Mouse (Mus musculus): ENCODE measurements at regions not wholly inside any gene's neighbourhood (a gene's known extent, or its start where the extent isn't known, plus 50 kb on each side); places are given as distances from the start of the nearest gene placed in this dataset.

DNA sequence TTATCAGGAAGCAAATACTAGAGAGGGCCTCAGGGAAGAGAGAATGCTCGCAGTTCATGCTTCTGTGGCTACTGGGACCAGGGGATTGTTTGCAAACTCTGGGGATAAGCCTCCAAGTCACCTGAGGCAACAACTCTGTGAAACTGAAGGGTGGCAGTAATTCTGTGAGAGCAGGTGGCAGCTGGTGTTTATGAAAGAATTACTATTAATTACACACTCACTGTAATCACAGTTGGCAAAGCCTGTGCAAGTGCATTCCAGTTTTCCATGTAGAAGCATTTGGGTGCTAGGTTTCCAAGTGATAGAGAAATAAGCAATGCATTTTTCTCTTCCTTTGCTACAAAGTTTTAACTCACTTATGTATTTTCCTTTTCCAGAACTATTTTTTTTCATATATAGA, 578.5 kb downstream of the Ets1 start:
- DNase-seq (ENCODE audit: low read depth, low spot score), result no peak

DNA sequence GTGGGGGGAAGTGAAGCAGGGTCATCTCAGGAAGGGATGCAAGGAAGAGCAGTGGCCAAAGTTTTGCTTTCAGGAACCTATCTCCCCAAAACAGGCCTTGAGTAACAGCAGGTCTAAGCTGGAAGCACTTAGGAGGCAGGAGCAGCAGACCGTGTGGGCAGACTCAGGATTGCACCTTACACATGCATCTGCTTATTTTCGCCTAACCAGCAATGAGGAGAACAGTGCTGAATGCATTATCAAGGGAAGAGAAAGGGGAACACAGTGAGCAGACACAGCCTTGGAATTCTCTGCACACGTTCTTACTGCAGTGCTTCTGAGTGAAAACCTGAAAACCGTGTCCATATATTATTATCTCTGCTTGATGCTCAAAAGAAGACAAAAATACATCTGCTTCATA, 585.0 kb downstream of the Ets1 start:
- DNase-seq (ENCODE audit: low read depth, low spot score), result no peak

DNA sequence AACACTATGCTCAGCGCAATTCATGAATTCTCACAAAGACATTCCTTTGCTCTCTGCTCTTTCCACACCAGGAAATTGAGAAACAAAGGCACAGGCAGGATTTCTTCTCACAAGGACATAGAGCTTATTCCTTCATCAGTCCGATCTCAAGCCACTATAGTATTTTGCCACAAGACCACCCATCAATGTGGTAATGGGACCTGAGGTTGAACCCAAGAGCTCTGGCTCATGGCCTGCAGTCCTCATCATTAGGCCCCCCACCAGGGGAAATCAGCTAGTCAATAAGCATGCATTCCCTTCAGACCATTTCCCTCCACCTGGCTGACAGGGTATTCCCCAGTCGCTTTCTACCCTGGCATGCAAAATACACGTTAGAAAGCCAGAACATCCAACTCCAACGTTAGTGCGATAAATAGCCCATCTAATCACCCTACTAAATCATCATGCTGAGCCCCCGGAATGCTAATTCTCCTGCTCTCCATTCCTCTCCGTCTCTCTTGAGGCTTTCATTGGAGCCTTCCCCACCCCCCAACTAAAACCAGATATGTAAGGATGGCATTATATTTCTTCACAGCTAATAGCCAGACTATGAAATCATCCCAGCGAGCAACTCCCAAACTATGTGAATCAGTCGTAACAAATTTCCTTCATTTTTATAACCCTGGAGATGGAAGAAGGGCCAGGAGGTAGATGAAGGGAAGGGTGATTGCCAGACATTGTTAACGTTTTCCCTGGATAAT, 586.2 kb downstream of the Ets1 start:
- no peak for DNase-seq (ENCODE audit: low read depth, low spot score)

DNA sequence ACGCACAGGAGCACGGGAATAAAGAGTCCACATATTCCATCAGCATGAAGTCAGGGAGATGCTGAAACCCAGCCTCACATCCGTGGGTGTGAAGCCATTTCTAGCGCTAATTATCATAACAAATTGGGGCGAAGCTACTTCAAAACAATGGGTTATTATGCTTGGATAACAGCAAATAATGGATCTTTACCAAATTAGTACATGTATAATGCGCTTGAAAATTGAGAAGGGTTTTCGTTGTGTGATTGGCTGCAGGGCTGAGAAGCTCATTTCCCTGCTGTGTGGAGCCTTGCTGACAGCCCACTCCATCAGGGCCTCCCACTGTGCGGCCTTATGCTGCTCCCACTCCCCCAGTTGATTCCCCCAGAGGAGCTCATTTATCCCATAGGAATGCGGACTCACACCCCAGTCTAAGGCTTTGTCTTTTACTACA, 597.7 kb downstream of the Ets1 start:
- no peak for DNase-seq (ENCODE audit: low read depth, low spot score)

DNA sequence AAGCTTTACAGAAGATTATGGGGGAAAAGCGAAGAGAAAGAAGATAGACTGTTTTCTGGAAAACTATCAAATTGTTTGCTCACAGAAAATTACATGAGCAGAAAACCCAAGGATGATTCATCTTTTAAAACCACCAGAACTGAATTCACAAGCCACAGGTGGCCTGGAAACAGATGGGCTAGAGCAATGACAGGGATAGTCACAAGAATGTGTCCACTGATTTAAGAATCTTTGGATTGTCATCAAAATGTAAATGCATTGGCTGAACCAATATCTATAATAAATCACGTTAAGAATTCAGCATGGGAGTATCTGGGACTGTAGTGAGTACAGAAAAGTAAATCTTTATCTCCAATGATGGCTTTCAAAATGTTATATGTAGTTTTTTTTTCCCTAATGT, 602.2 kb downstream of the Ets1 start:
- DNase-seq (ENCODE audit: low read depth, low spot score), result no peak

DNA sequence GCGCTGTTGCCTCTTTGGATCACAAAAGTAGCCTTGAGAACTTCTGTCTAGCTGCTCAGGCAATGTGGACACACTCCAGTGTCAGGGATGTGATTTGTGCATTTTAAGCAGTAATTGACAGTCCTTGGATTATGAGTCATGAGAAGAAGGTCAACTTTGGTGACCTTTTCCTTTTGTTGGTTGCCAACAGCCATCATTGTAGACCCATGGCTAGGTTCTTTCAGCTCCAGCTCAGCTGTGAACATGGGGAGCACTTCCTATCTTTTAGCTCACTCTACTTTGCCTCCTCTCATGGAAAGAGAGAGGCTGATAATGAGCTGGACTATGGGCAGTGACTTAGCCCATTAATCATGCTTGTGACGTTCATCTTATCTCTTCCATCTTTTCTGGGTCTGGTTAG, 602.8 kb downstream of the Ets1 start:
- no peak for DNase-seq (ENCODE audit: low read depth, low spot score)

DNA sequence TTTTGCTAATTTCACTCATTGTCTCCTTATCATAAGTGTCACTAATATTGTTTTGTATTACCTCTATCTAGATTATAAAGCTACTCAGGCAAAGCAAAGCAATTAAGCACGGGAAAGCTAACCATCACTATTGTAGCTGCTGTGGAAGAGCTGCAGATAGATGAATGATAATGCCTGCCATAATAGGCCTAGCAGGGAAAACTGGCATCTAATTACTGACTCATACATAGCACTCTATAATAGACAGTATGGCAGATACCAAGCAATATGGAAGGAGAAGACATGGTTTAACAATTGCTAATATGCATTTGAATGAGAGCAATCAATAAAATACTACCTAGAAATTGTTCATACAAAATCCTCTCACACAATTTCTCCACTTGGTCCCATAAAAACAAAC, 604.5 kb downstream of the Ets1 start:
- no peak for DNase-seq (ENCODE audit: low read depth, low spot score)

DNA sequence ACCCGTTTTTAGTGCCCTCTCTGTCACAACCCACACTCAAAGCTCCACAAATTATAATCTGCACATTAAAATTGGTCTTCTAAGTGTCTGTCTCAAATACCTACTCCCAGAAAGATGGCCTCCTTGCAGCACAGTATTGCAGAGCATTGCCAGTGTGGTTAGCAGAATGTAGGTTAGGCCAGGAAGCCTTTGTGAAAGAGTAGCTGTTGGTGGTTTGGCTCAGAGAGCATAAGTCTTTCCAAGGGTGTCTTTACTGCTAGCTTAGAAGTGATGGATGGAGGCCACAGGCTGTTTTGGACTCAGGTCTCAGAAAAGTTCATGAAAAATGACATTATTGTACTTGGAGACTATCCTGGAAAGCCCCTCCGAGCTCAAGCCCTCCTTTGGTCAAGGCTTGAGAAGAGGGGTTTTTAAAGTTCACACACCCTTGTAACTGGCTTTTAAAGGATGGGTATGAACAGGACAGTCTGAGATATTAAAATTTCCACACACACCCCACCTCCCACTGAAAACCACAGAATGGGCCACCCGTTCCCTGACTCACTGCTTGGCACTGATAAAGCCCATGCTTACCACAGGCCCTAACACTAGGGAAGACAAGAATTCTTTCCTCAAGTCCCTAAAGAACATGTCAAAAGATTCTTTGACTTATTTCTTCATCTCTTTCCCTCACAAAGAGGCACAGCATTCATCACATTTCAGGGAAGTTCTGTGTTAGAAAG, 605.1 kb downstream of the Ets1 start:
- no peak for DNase-seq (ENCODE audit: low read depth, low spot score)

DNA sequence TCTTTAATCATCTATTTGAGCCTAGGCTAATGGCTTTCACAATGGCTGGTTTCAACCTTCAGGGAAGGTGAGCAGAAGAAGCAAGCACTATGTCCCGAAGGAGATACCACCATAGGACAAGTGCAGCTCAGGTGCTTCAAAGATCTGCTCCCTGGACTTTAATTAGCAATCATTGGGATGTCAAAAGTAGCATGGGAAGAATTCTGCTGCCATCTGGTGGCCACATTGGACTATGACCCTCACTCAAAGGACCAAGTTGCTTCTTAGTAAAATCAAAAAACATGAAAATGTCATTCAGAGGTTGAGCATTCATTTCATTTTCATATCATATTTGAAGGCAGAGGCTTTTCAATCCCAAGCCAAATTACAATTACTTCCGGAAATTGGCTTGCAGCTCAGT, 610.9 kb downstream of the Ets1 start:
- no peak for DNase-seq (ENCODE audit: low read depth, low spot score)

DNA sequence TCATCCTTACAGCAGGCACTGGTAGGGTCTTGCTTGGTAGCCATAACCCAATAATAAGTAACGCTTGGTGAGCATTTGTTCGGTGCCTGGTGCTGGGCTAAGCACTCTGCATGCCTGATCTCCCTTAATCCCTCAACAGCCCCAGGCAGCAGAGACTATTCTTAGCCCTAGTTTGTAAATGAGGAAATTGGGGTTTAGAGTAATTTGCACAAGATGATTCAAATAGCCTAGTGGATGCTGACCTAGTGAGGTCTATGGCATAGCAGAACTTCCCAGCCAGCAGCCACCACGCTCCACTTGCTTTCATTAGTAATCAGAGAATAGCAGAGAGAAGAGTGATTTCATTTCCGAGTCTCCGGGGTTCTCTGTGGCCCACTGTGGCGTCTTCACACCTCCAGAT, 622.2 kb downstream of the Ets1 start:
- DNase-seq (ENCODE audit: low read depth, low spot score), result no peak

DNA sequence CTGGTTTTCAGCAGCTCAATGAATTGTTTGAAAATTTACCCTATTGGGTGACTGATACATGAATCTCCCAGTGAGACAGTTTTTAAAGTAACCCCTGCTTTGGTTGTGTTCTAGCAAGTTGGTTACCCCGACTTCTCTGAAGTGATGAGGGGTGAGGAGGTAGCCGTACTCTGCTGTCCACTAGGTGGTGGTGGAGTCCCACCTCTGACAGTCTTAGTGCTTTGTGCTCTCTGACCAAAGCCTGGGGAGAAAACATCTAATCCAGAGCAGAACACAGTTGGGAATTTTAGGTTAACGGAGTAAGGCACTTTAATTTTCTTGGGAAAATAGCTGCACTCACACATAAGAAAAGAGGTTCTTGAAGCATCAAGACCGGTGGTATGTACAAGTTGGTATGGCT, 624.1 kb downstream of the Ets1 start:
- DNase-seq (ENCODE audit: low read depth, low spot score), result peak; percentile 26

DNA sequence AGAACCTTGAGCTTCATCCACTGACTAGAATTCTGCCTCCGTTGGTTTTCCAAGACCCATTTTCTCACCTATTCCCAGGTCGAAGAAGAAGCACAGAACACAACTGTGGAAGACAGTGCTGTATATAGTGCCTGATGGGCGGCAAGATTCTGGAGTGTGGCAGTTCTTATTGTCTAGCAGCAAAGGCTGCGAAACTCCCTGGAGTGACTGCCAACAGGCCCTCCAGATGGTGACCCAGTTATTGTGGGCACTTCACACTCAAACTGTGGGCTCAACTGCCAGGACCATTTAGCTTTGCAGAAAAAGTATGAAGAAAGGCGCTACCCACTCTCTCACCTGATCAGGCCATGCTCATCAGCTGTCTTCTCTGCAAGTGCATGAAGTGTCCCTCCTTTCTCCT, 653.4 kb downstream of the Ets1 start:
- no peak for DNase-seq (ENCODE audit: low read depth, low spot score)

DNA sequence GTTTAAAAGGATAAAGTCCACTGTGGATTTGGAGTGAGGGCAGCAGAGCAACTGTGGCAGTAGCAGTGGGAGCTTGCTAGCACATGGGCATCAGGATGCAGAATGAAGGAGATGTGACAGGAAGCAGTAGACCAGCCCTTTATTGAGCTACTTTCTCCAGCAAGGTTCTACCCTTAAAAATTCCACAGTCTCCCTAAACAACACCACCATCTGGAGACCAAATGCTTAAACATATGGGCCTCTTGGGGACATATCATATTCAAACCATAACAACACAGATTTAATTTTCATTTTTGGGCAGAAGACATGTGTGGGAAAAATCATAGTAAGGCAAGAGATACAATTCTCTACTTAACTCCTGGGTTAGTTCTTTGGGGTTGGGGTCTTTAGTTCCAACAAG, 656.1 kb downstream of the Ets1 start:
- peak; percentile 30 for DNase-seq (ENCODE audit: low read depth, low spot score)

DNA sequence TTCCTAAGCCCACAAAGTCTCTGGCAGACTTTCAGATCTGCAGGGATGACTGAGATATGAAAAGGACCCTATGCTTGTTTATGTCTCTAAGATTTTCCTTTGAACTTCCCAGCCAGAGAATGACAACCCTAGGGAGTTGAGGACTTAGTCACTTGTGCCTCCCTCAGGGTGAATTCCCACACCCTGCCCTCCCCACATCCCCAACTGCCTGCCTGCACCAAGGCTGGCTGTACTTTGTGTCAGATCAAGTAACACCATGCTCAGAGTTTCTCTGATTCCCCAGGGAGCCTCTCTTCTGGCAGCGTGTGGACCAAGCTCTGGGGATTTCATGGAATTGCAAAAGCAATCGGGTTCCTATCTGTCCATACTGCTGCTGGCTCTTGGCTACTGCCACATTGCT, 659.9 kb downstream of the Ets1 start:
- DNase-seq (ENCODE audit: low read depth, low spot score), result no peak

DNA sequence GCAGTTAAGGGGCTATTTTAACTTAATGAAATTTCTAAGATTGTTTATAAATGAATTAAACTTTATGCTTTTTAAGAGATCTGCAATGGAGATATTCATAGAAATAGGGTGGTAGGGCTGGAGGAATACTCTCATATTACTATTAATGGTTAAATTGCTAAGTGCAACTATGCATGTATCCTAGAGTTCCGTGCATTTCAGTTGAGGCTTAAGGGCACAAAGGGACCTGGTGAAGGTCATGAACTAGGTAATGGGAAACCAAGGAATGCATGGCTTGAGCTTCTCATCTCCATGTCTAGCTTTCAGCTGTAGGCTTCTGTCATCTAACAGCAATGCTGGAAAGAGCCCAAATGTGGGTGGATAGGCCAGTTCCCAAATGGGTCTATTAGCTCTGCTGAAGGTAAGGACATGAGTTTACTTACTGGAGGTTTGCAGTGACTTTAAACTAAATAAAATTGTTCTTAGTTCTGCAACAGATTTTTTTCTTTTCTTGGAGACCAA, 683.6 kb downstream of the Ets1 start:
- DNase-seq (ENCODE audit: low read depth, low spot score), result no peak

DNA sequence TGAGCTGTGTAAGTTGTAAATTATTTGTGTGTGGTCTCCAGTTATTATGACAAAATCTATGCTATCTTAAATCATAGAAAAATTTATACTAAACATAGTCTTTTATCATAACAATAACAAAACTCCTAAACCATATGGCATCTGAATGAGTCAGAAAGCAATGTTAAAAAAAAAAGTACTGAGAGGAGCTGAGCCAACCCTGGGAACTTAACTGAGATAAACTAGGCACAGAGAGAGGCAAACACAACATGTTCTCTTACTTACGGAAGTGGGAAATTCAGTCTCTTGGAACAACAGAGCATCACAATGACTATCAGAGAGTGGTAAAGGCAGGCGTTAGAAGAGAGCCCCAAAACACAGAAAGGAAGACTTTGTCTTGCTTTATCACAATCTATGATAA, 691.7 kb downstream of the Ets1 start:
- DNase-seq (ENCODE audit: low read depth, low spot score), result peak; percentile 39

DNA sequence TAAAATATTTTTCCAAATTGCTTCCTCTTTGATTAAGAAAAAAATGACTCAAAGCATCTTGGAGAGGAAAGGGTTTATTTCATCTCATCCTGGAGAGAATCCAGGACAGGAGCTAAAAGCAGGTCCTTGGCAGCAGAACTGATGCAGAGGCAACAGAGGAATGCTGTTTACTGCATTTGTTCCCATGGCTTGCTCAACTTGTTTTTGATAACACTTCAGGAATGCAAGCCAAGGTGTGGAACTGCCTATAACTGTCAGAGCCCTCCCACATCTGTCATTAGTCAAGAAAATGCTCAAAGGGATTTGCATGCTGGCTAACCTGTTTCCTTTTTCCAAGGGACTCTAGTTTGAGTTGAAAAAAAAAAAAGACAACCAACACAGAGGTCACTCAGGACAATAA, 714.2 kb downstream of the Ets1 start:
- DNase-seq (ENCODE audit: low read depth, low spot score), result no peak

DNA sequence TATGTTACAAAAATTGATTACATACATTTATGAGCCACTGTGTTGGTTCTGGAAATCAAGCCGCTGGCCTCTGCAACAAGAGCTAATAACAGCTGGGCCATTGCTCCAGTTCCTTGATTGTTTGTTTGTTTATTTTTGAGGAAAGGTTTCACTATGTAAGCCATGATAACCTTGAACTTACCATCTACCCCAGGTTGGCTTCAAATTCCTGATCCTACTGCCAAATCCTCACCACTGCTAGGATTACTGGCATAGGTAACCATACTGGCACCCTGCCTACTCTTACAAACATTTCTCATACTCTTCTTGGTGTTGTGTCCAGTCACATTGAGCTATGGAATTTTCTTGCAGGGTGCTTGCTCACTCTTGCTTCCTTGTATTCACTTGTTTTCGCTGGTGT, 720.6 kb downstream of the Ets1 start:
- DNase-seq (ENCODE audit: low read depth, low spot score), result no peak

DNA sequence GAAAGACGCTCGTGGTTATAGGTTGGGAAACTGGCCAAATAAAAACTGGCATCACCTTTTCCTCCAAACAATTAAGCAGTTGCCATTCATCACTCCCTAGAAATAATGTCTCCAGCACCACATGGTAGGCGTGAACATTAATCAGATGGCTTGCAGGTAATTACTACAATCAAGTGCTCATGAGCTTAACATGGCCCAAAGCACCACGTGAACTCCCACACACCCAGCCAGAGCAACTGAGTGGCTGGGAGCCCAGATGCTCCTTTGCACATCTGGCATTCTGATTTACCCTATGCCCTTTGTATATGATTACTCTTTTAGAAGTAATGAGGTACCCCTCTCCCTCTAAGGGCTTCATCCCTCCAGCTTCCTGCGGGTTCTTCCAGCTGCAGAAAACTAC, 724.9 kb downstream of the Ets1 start:
- no peak for DNase-seq (ENCODE audit: low read depth, low spot score)

DNA sequence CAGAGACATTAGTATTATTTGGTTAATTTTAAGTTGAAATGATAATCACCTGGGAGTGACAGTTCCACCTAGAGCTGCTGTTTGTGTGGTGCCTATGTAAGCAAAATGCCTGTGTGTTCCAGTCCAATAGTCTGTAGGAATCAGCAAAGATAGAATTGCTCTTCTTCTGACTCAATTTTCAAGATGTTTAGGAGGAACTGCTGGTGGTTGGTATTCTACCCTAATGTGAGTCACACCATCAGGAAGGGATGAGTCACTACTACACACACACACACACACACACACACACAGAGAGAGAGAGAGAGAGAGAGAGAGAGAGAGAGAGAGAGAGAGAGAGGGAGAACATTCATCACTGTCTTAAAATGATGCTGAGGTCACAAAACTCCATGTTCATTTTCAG, 753.1 kb downstream of the Ets1 start:
- DNase-seq (ENCODE audit: low read depth, low spot score), result no peak

DNA sequence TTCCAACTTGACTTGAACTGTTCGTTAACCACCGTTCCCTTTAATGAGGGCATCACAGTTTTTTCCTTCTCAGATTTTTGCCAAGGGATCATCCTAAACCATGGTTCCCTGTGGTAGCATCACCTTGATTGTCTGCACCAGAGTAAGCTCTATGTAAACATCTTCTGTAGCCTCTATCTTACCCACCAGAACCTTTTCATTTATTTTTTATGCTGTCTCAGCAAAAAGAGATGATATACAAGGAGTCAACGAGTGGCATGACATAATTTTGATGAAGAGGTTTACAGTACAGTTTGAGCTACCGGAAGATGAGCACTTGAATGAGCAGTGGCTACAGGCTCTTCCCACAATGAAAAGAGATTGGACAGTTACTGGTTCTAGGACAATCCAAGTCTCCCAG, 768.7 kb downstream of the Ets1 start:
- DNase-seq (ENCODE audit: low read depth, low spot score), result no peak

DNA sequence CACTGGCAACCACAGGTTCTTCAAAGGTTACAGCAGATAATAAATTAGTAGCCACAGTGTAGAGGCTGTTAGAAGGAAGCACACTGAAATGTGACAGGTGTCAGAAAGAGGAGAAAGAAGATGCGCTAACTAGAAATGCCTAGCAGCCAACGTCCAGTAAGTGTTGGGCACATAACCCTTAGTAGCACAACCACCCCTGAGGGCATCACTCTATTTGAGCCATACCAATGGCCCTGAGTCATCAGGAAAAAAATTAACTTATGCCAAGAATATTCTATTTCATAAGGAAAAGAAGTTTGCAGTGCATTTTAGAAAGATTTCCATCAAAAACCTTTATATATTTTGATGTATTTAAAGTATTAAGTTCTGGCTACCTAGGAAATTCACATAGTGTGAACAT, 771.5 kb downstream of the Ets1 start:
- DNase-seq (ENCODE audit: low read depth, low spot score), result no peak

DNA sequence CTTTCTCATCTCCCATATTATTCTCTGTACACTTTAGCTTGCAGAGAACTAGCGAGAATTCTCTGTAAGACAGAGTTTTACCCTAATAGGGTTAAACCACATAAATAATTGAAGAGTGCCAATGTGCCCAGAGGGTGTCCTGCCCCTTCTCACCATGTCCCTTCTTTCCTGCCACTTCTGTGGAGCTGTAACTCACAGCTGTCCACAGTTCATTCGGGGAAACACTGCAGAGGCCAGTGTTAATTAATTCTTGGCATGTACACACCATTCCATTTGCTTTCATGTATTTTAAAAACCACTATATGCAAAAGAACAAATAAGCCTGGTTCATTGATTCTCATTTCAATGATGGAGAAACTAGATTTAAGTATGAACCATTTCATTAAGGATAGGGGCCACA, 787.8 kb downstream of the Ets1 start:
- no peak for DNase-seq (ENCODE audit: low read depth, low spot score)
